Mouse (Mus musculus) frontal cortex, adult (tissue): ENCODE data around the gene Copz1.
"Not testable (repeated sequence)": the region's sequence is repeated elsewhere in the genome, so short reads cannot be mapped to it uniquely, and the experiment has no call there.

ENCODE experiments used
- ATAC-seq: cut with Nextera tagmentation; 2 replicates; pipeline ENCODE4 v1.9.2; 2017; ENCODE audit warnings: mild to moderate bottlenecking, moderate library complexity, mixed read lengths; ENCODE audit not compliant: low TSS enrichment

Gene Copz1

DNA sequence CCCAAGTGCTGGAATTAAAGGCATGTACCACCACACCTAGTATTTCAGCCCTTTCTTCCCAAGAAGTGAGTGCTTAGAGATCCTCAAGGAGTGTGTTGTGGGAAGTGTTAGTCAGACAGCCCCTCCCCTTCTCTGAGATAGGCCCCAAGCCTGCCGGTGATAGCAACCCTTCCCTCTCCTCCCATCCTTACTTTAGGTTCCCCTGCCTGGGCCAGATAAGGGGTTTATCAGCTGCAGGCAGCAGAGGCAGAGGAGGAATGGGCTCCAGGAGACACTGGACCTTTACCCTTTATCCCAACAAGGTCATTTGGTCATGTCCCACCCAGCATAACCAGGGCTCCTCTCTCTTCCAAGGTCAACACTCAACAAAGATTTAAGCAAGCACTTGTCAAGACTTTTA, 20.9 kb upstream of the Copz1 start:
- no peak for ATAC-seq

DNA sequence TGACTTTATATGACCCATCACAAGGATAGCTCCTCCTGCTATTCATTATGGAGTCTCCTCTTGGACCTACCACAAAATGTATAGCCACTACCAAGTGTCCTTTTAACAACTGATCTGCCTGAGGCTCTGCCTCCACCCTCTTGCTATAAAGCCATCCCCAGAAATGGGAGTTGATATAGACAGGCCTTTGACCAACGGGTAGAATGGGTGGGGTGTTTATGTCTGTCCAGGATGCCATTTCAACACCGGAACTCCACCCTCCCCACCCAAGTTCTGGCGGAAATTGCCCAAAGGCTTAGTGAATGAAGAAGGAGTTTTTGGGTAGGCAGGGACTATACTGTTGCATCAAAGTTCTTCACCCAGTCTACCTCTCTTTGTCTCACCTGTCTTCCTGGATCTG, 19.9 kb upstream of the Copz1 start:
- no peak for ATAC-seq

DNA sequence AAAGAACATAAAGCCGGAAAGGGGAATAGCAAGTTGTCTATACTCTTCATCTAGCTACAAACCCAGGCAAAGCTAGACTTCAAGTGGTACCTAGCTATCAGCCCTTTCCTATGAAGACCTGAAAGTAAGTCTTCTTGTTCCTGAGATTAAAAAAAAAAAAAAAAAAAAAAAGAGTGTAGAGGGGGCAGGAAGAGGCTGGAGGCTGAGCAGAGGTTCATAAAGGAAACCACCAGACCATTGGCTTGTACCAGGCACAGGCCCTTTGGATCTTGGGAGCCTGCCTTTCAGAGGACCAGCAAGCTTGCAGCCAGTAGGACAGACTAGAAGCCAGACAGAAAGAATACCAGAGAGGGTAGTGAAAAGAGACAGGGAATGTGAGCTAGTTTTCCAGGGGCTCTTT, 19.2 kb upstream of the Copz1 start:
- ATAC-seq, result no peak

DNA sequence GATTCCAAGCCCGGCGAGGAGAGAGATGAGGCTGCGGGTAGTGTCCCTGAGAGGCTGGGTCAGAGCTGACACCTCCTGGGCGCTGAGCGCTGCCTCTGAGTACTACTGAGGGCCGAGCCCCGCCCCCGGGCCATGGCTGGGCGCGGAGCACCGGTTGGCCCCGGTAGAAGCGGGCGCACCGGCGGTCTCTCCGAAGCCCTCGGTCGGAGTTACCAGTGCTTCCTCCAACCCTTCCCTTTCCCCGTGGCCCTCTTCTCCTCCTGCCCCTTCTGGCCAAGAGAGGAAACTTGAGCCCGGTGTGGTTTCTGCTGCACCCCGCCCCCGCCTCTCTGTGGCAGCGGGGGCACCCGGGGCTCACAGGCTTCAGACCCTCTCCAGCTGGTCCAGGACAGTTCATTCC, 17.3 kb upstream of the Copz1 start:
- ATAC-seq, result no peak

DNA sequence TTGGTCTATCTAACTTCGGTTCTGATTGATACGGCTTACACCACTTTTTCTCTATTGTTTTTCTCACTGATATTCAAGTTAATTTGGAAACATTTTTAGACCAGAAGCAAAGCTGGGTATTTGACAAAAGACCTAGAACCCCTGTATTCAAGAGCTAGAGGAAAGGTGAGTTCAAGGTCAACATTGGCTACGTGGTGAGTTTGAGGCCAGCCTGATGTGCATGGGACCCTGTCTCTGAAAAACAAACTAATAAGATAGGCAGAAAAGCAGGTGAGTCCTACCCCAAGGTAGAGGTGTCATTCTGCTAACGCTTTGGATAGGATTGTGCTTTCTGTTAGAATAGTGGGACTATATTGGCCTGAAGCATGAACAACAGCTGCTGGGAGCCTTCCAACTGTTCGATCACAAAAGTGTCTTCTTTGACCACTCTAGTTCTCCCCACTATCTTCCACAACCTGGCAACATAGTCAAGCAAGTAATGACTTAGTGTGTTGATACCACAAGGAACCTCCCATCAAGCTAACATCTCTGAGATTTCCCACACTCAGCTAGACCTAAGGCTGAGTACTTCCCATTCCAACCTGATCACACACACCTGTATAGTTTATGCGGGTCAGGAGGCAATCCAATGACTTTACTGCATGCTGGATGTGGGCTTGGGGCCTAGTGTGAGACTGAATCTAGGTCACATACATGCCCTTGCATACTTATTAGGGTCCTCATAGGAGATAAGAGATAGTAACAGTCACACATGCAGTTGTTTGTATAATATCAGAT, 16.1 kb upstream of the Copz1 start:
- no peak for ATAC-seq

DNA sequence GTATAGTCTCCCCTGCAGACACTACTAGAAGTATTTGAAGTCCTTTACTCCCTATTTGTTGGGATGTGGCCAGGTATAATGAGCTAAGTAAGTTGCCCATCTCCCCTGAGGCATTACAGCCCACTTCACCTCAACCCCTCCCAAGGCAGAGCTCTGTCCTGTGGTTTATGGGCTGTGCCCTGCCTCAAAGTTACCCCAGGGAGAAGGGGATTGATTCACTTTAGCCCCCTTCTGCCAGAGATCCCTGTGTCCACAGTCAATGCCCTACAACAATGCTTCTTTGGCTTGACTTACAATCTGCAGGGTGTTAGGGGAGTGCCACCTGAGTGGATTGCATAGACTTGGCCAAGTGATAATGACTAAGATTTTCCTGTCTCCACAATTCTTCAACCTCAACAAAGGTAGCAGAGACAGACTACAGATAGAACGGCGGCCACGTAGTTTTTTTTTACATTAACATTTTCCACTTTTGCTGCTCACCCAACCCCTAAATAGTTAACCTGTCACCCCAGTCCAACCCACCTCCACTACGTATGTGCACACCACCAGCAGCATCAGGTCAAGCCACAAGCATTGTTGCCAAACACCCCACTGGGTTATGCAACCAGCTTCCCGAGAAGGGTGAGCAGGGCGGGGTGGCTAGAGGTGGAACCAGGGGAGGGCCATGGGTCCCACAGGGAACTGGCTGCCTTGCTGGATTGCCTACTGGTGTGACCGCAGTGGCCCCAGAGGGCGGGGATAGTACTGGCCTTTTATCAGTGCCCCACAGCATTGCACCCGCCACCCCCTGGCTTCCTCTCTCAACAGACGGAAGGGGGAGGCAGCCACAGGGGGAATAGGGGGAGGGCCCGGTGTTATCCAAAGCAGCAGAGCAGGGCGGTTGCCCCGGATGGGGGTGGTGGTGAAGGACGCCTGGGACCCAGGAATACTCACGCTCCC, 14.5 kb upstream of the Copz1 start, which contains the start of gene Nfe2:
TSS of gene Nfe2 (minus strand) at position 614 of the 939 bp plus-strand sequence.
- no peak for ATAC-seq

DNA sequence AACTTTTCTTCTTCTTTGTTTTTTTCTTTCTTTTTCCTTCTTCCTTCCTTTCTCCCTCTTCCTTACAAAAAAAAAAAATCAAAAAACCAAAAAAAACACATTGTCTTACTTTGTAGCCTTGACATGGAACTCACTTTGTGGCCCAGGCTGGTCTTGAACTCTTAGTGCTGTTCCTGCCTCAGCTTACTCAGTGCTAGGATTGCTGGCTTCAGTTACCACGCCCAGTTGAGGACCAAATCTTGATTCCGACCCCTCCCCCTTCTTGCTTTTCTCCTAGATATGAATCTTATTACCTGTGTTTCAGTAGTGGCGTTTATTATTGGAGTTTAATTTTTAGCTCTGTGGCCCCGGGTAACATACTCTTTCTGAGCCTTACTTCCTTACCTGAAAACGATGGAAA, 13.4 kb upstream of the Copz1 start:
- no peak for ATAC-seq

DNA sequence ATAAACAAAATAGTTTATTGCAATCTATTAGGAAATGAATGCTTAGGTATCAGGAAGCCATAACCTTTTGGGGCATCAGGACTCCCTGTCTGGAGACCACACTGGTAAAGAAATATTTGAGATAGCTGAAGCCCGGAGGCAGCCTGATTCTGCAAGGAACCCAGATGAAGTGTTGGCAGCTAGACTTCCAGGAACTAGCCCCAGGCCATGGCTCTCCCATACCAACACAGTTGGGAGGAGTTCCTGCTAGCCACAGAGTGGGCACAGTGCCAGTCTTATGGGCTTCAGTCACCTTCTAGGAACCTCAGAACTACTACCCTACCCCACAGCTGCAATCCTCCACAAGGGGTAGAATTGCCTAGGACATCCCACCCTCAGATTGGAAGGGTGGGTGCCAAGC, 12.5 kb upstream of the Copz1 start:
- no peak for ATAC-seq

DNA sequence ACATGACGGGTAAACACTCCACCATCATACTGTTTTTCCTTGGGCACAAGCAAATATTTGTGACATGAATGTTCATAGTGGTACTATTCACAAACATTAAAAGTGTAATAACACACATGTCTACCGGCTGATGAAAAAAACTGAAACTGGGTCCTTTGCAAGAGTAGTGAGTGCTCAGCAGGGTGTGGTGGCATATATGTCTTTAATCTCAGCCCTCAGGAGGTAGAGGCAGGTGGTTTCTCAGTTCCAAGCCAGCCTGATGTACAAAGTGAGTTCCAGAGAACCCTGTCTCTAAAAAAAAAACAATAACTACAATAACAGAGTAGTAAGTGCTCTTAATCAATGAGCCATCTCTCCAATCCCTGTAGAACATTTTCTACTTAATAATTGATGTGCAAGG, 7.7 kb upstream of the Copz1 start:
- ATAC-seq, result no peak

DNA sequence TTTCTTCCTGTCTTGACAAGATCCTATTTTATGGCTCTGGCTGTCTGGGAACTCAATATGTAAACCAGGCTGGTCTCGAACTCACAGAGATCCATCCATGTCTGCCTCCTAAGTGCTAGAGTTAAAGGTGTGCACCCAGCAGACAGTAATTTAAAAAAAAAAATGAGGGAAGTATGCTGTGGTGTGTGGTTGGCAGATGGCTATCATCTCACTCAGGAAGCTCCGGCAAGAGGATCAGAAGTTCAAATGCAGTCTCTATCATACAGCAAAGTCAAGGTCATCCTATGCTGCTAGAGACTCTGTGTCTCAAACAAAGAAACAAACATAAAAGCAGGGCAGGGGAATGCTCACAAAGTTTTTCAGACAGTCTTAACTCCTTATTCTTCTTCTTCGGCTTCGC, 3.6 kb upstream of the Copz1 start:
- ATAC-seq, result no peak

DNA sequence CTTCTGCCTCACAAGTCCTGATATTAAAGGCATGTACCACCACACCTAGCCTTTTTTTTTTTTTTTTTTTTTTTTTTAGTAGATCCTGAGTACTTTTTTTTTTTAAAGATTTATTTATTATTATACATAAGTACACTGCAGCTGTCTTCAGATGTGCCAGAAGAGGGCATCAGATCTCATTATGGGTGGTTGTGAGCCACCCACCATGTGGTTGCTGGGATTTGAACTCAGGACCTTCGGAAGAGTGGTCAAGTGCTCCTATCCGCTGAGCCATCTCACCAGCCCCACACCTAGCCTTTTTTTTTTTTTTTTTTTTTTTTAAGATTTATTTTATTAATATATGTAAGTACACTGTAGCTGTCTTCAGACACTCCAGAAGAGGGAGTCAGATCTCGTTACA, 3.4 kb downstream of the Copz1 start:
- not testable (repeated sequence) for ATAC-seq

DNA sequence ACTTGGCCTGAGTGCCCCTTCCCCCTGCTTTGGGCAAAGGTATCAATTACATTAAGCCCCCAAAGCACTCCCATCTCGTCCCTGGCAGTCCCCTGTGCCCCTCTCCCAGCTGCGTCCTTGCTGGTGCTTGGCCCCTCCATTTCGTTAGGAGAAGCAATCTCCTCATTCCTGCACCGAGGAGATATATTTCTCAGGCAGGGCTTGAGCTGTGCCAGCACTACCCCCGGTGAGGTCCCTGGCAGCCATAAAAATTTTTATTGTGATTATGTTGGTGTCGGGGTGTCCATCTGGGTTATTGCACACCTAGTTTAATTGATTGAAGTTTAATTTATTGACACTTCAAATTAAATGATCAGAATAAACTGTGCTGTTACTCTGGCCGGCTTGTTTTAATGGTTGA, 5.4 kb downstream of the Copz1 start:
- no peak for ATAC-seq

DNA sequence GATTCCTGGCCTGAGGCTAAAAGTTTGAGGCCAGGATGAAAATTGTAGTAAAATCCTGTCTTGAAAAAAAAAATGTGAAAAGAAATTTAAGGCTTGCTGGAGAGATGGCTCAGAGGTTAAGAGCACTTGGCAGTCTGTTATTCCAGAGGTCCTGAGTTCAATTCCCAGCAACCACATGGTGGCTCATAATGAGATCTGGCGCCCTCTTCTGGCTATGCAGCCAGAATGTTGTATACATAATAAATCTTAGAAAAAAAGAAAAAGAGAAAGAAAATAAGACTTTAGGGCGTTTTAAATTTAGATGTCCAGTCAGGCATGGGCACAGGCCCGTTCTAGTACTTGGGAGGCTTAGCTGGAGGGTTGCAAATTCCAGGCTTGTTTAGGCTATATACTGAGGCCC, 7.2 kb downstream of the Copz1 start:
- no peak for ATAC-seq

DNA sequence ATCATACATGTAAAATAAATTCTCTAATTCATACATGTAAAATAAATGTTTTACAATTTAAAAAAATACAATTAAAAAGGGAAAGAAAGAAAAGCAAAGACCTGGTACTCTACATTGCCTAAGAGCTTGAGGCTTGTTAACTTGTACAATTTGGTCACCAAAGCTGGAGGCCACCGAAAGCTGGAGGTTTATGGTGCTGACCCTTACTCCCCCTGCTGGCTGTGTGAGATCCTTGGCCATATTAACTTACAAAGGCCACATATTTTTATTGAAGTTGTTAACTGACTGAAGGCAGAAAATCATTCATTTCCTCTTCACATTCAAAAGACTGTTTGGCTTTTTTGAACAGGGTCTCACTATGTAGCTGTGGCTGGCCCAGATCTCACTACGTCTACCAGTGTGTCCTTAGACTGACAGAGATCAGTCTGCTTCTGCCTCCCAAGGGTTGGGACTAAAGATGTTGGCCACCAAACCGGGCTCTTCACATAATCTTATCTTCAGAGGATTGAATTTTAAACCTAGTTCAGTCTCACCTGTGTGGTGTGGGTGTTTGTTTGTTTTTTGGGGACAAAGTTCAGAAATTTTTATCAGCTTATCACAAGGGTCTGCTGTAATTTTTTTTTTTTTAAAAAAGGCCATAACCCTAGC, 8.4 kb downstream of the Copz1 start:
- no peak for ATAC-seq

DNA sequence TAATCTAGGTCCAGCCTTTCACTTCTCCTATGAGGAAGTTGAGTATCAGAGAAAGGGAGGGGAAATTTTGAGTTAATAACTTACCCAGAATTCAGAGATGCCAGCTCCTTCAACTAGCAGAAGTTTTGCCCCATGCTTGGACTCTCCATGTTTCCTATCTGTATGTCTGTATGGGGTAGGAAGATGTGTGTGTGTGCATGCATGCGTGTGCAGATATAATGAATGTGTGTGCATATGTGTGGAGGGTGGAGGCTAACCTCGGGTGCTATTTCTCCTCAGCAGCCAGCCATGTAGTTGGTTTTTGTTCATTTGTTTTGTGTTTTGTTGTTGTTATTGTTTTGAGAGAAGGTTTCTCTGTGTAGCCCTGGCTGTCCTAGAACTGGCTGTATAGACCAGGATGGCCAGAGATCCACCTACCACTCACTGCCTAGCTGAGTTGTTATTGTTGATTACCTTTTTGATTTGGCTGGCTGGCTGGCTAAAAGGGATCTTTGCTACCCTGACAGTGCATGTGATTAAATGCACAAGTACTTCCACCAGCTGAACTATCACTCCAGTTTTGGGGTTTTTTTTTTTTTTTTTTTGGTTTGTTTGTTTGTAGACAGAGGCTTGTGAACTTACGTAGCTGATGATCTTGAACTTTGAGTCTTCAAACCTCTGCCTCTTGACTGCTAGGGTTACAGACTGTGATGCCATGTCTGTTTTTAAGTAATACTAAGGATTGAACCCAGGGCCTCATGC, 9.1 kb downstream of the Copz1 start:
- no peak for ATAC-seq

DNA sequence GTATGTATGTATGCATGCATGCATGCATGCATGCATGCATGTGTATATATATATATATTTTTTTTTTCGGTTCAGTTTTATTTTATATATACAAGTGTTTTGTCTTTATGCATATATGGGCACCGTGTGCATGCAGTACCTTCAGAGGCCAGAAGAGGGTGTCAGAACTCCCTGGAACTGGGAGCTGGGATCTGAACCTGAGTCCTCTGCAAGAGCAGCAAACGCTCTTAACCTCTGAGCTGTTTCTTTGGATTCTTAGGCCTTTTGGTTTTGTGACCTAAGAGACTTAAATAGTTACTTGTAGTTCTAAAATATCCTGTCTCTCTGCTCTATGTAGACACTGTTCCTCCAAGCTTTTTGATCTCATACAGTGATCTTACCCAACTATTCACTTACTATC, 11.6 kb downstream of the Copz1 start:
- no peak for ATAC-seq

DNA sequence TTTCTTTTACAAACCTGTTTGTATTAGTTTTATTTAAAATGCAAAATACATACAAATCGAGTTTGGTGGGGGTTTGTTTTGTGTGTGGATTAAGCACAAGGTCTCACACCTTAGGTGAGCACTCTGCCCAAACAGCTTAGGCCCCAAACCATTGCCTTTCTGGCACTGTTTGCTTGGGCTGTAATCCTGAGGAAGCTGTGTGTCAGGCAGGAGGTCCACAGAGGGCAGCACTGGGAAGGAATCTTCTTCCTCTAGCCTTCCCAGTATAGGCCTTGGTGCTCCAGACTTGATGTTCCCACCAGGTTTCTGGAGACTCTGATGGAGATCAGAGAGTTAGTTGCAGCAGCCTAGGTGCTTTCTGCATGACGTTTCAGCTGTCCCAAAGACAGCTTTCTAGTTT, 12.1 kb downstream of the Copz1 start:
- ATAC-seq, result peak; percentile 42; the same call in 1 of the 2 replicates

DNA sequence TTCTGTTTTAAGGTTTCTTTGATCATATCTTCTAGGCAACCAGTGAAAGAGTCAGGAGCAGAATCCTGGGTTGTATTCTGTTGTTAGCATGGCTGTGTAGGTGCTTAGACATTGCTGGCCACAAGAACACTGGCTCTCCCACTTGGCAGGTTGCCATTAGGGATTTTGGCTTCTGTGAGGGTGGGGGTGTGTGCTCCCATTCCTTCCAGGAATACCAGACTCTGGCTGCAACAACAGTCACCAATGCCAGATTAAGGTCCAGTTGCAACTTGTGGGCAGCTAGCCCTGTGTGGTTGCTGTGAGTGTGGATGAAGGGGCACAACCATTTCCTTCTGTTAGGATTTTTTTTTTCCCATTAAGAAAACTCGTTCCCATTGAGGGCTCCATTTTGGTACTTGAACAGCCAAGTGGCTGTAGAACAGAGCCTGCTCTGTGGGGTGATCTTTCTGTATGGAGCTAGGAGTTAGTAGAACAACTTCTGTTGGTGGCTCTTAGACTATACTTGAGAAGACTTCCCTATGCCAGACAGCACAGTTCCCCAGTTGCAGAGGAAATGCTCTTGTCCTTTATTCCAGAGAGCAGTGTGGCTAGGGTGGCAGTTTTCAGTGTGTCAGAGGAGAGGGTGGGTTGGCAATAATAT, 13.4 kb downstream of the Copz1 start:
- ATAC-seq, result peak; percentile 43; the same call in 1 of the 2 replicates

DNA sequence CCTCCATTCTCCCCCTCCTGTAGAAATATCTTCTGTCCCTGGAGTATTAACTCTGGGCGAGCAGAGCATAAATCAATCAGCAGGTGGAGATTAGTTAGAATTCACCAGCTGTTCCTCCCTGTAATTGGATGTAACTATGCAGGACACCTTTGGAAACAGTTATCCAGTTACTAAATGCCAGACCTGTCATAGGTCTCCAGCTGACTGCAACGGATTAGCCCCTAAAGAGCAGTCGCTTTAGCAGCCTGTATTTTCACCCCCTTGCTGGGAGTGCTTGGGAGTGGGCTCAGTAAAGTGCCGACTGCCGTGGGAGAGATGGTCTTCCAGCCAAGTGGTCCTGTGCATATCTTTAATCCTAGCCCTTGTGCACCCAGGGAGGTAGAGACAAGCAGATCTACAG, 17.1 kb downstream of the Copz1 start:
- ATAC-seq, result no peak

DNA sequence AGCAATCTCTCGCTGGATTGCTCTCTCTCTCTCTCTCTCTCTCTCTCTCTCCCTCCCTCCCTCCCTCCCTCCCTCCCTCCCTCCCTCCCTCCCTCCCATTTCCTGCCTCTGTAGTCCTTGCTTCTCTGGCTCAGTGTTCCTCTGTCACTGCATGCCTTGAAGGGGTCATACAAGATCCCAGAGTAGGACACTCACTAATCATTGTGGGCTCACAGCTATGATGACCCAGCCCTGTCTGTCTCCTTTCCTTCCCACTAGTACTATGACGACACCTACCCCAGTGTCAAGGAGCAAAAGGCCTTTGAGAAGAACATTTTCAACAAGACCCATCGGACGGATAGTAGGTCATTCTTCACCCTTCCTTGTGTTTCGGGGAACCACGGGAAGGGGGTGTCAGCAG, 17.9 kb downstream of the Copz1 start:
- no peak for ATAC-seq

DNA sequence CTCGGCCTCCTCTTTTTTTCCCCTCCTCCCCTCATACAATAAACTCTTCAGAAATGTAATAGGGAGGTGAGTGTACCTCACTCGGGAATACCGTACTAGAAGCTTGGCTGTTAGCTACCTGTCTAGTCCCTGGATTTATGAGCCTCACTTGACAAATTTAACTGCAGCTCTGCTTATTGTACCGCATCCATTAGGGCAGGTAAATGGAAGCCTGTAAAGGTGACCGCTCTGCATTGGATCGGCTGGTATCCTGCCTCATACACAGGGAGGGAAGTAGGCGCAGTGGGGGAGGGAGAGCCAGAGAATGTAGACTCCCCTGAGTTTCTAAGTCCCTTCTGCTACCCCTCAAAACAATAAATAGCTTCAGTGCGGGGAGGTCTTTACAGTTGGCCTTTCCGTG, 18.3 kb downstream of the Copz1 start:
- no peak for ATAC-seq
